Mouse (Mus musculus): ENCODE measurements at regions not wholly inside any gene's neighbourhood (a gene's known extent, or its start where the extent isn't known, plus 50 kb on each side); places are given as distances from the start of the nearest gene placed in this dataset.

GRCm38 (mm10) chr10:111583744-111584152 is 77.7 kb downstream of the Phlda1 start:
- Histone ChIP-seq H3K9ac (ENCODE audit: low read length) (no peak overlapping the region), H3K27me3 (replicated peaks; ENCODE audit: control insufficient read depth, insufficient read depth, low read length) (no peaks in the 10 kb centered on the region), H3K9me3 (replicated peaks; ENCODE audit: control insufficient read depth, low read length) (no peaks in the 10 kb centered on the region), H3K36me3 (ENCODE audit: control insufficient read depth, insufficient read depth, low read length) (no peaks in the 10 kb centered on the region), H3K4me3 (ENCODE audit: low read depth, low read length) (no peak overlapping the region), H3K4me2 (ENCODE audit: low read length) (no peak overlapping the region), H3K27ac (ENCODE audit: low read depth, low read length) (no peak overlapping the region), H3K4me1 (ENCODE audit: control insufficient read depth, insufficient read depth, low read length) (no peaks in the 10 kb centered on the region)
- DNase-seq (ENCODE audit: low spot score), result no peak
- 81% methylated on average over 5 of the region's 5 CpGs for WGBS
- ATAC-seq, result no peak

- Histone ChIP-seq H3K4me1 (ENCODE audit: control insufficient read depth, insufficient read depth, low read length) (no peaks in the 10 kb centered on the region), H3K27me3 (replicated peaks; ENCODE audit: control insufficient read depth, insufficient read depth, low read length) (no peaks in the 10 kb centered on the region), H3K27ac (ENCODE audit: low read depth, low read length) (no peak overlapping the region), H3K36me3 (ENCODE audit: control insufficient read depth, insufficient read depth, low read length) (no peaks in the 10 kb centered on the region), H3K9me3 (replicated peaks; ENCODE audit: control insufficient read depth, low read length) (no peaks in the 10 kb centered on the region), H3K9ac (ENCODE audit: low read length) (no peak overlapping the region), H3K4me3 (ENCODE audit: low read depth, low read length) (no peak overlapping the region), H3K4me2 (ENCODE audit: low read length) (no peak overlapping the region)
- DNase-seq (ENCODE audit: low spot score) (no peak), ATAC-seq (no peak)
- WGBS, result 46% methylated on average over 4 of the region's 4 CpGs
Measured at GRCm38 (mm10) chr10:111587891-111588611, 82.0 kb downstream of the Phlda1 start.

GRCm38 (mm10) chr10:111589186-111589585 is 83.1 kb downstream of the Phlda1 start:
- no peak overlapping the region for H3K9ac ChIP-seq (ENCODE audit: low read length)
- no peak overlapping the region for H3K27ac ChIP-seq (ENCODE audit: low read depth, low read length)
- no peak overlapping the region for H3K4me2 ChIP-seq (ENCODE audit: low read length)
- ATAC-seq (no peak), DNase-seq (ENCODE audit: low spot score) (no peak)
- 60% methylated on average over 3 of the region's 3 CpGs for WGBS
- H3K4me1 ChIP-seq (ENCODE audit: control insufficient read depth, insufficient read depth, low read length), result no peaks in the 10 kb centered on the region
- no peaks in the 10 kb centered on the region for H3K27me3 ChIP-seq (replicated peaks; ENCODE audit: control insufficient read depth, insufficient read depth, low read length)
- H3K9me3 ChIP-seq (replicated peaks; ENCODE audit: control insufficient read depth, low read length), result no peaks in the 10 kb centered on the region
- H3K4me3 ChIP-seq (ENCODE audit: low read depth, low read length), result no peak overlapping the region
- H3K36me3 ChIP-seq (ENCODE audit: control insufficient read depth, insufficient read depth, low read length), result no peaks in the 10 kb centered on the region

- H3K27ac ChIP-seq (ENCODE audit: low read depth, low read length), result no peak overlapping the region
- no peak overlapping the region for H3K4me2 ChIP-seq (ENCODE audit: low read length)
- H3K36me3 ChIP-seq (ENCODE audit: control insufficient read depth, insufficient read depth, low read length), result no peaks in the 10 kb centered on the region
- 46% methylated on average over 2 of the region's 2 CpGs for WGBS
- ATAC-seq (no peak), DNase-seq (ENCODE audit: low spot score) (no peak)
- H3K9me3 ChIP-seq (replicated peaks; ENCODE audit: control insufficient read depth, low read length), result no peaks in the 10 kb centered on the region
- no peak overlapping the region for H3K4me3 ChIP-seq (ENCODE audit: low read depth, low read length)
- no peaks in the 10 kb centered on the region for H3K27me3 ChIP-seq (replicated peaks; ENCODE audit: control insufficient read depth, insufficient read depth, low read length)
- H3K4me1 ChIP-seq (ENCODE audit: control insufficient read depth, insufficient read depth, low read length), result no peaks in the 10 kb centered on the region
- no peak overlapping the region for H3K9ac ChIP-seq (ENCODE audit: low read length)
Measured at GRCm38 (mm10) chr10:111592416-111593149, 86.5 kb downstream of the Phlda1 start.

GRCm38 (mm10) chr10:111593280-111593679 is 87.2 kb downstream of the Phlda1 start:
- no peak for DNase-seq (ENCODE audit: low spot score)
- H3K4me2 ChIP-seq (ENCODE audit: low read length), result no peak overlapping the region
- no peaks in the 10 kb centered on the region for H3K36me3 ChIP-seq (ENCODE audit: control insufficient read depth, insufficient read depth, low read length)
- no peaks in the 10 kb centered on the region for H3K27me3 ChIP-seq (replicated peaks; ENCODE audit: control insufficient read depth, insufficient read depth, low read length)
- no peaks in the 10 kb centered on the region for H3K9me3 ChIP-seq (replicated peaks; ENCODE audit: control insufficient read depth, low read length)
- no peak for ATAC-seq
- no peak overlapping the region for H3K27ac ChIP-seq (ENCODE audit: low read depth, low read length)
- no peak overlapping the region for H3K9ac ChIP-seq (ENCODE audit: low read length)
- no peak overlapping the region for H3K4me3 ChIP-seq (ENCODE audit: low read depth, low read length)
- no peaks in the 10 kb centered on the region for H3K4me1 ChIP-seq (ENCODE audit: control insufficient read depth, insufficient read depth, low read length)
- 93% methylated on average over 2 of the region's 2 CpGs for WGBS

GRCm38 (mm10) chr10:111594171-111594570 is 88.1 kb downstream of the Phlda1 start:
- no peaks in the 10 kb centered on the region for H3K36me3 ChIP-seq (ENCODE audit: control insufficient read depth, insufficient read depth, low read length)
- H3K9me3 ChIP-seq (replicated peaks; ENCODE audit: control insufficient read depth, low read length), result no peaks in the 10 kb centered on the region
- H3K4me3 ChIP-seq (ENCODE audit: low read depth, low read length), result no peak overlapping the region
- no peak overlapping the region for H3K9ac ChIP-seq (ENCODE audit: low read length)
- no peaks in the 10 kb centered on the region for H3K27me3 ChIP-seq (replicated peaks; ENCODE audit: control insufficient read depth, insufficient read depth, low read length)
- H3K4me1 ChIP-seq (ENCODE audit: control insufficient read depth, insufficient read depth, low read length), result no peaks in the 10 kb centered on the region
- no peak for DNase-seq (ENCODE audit: low spot score)
- WGBS, result 97% methylated on average over 11 of the region's 11 CpGs
- no peak overlapping the region for H3K27ac ChIP-seq (ENCODE audit: low read depth, low read length)
- no peak for ATAC-seq
- H3K4me2 ChIP-seq (ENCODE audit: low read length), result no peak overlapping the region

- Histone ChIP-seq H3K36me3 (ENCODE audit: control insufficient read depth, insufficient read depth, low read length) (no peaks in the 10 kb centered on the region), H3K9me3 (replicated peaks; ENCODE audit: control insufficient read depth, low read length) (no peaks in the 10 kb centered on the region), H3K4me3 (ENCODE audit: low read depth, low read length) (no peak overlapping the region), H3K27me3 (replicated peaks; ENCODE audit: control insufficient read depth, insufficient read depth, low read length) (no peaks in the 10 kb centered on the region), H3K27ac (ENCODE audit: low read depth, low read length) (no peak overlapping the region), H3K4me2 (ENCODE audit: low read length) (no peak overlapping the region), H3K9ac (ENCODE audit: low read length) (no peak overlapping the region), H3K4me1 (ENCODE audit: control insufficient read depth, insufficient read depth, low read length) (no peaks in the 10 kb centered on the region)
- DNase-seq (ENCODE audit: low spot score) (no peak), ATAC-seq (no peak)
- 76% methylated on average over 10 of the region's 10 CpGs for WGBS
Measured at GRCm38 (mm10) chr10:111594651-111595050, 88.6 kb downstream of the Phlda1 start.

- no peaks in the 10 kb centered on the region for H3K9me3 ChIP-seq (replicated peaks; ENCODE audit: control insufficient read depth, low read length)
- H3K4me1 ChIP-seq (ENCODE audit: control insufficient read depth, insufficient read depth, low read length), result peaks cover 1% of the 10 kb centered on the region
- WGBS, result 83% methylated on average over 8 of the region's 8 CpGs
- no peaks in the 10 kb centered on the region for H3K27me3 ChIP-seq (replicated peaks; ENCODE audit: control insufficient read depth, insufficient read depth, low read length)
- no peak overlapping the region for H3K27ac ChIP-seq (ENCODE audit: low read depth, low read length)
- H3K9ac ChIP-seq (ENCODE audit: low read length), result no peak overlapping the region
- no peaks in the 10 kb centered on the region for H3K36me3 ChIP-seq (ENCODE audit: control insufficient read depth, insufficient read depth, low read length)
- no peak for ATAC-seq
- no peak overlapping the region for H3K4me3 ChIP-seq (ENCODE audit: low read depth, low read length)
- no peak overlapping the region for H3K4me2 ChIP-seq (ENCODE audit: low read length)
- no peak for DNase-seq (ENCODE audit: low spot score)
Measured at GRCm38 (mm10) chr10:111595513-111595995, 89.5 kb downstream of the Phlda1 start.

- H3K36me3 ChIP-seq (ENCODE audit: control insufficient read depth, insufficient read depth, low read length), result no peaks in the 10 kb centered on the region
- DNase-seq (ENCODE audit: low spot score) (no peak), ATAC-seq (no peak)
- H3K9me3 ChIP-seq (replicated peaks; ENCODE audit: control insufficient read depth, low read length), result no peaks in the 10 kb centered on the region
- peaks cover 7% of the 10 kb centered on the region for H3K4me1 ChIP-seq (ENCODE audit: control insufficient read depth, insufficient read depth, low read length)
- H3K9ac ChIP-seq (ENCODE audit: low read length), result no peak overlapping the region
- H3K27ac ChIP-seq (ENCODE audit: low read depth, low read length), result no peak overlapping the region
- 90% methylated on average over 5 of the region's 5 CpGs for WGBS
- no peak overlapping the region for H3K4me3 ChIP-seq (ENCODE audit: low read depth, low read length)
- H3K27me3 ChIP-seq (replicated peaks; ENCODE audit: control insufficient read depth, insufficient read depth, low read length), result no peaks in the 10 kb centered on the region
- no peak overlapping the region for H3K4me2 ChIP-seq (ENCODE audit: low read length)
Measured at GRCm38 (mm10) chr10:111598650-111599049, 92.6 kb downstream of the Phlda1 start.

Measured in forebrain, embryonic 14.5 days (tissue).